Mouse (Mus musculus) midbrain, postnatal 0 days (tissue): ENCODE data around the gene AI413582. TPM values are rescaled to one million over a fixed set of nuclear protein-coding genes. Genes with fewer than 3 reads are reported as not detected.
A peak's percentile ranks its signal among the peaks of the same experiment; 100 is the strongest.

Experiments
- ATAC-seq: fragments of 200-750 bp; cut with Nextera tagmentation; 2 replicates; pipeline ENCODE4 v1.8.0; 2017; ENCODE audit warnings: moderate number of reproducible peaks, mild to moderate bottlenecking, moderate TSS enrichment, moderate library complexity; ENCODE audit not compliant: low FRiP score
- DNase-seq: peaks from one replicate; pipeline ENCODE4 v3.0.0-alpha.2; 2015; ENCODE audit warnings: low spot score
- H3K27ac ChIP-seq: fragments of 300-500 bp; sonication (generic); 2 replicates; pipeline ENCODE4 v1.5.1; 2014; ENCODE audit warnings: low read depth, mild to moderate bottlenecking, low read length, mixed read lengths
- H3K27me3 ChIP-seq: fragments of 300-500 bp; sonication (generic); 2 replicates; pipeline ENCODE4 v1.6.1; 2014; ENCODE audit warnings: low read length, control low read depth, mixed read lengths; ENCODE audit not compliant: insufficient read depth
- H3K36me3 ChIP-seq: fragments of 300-500 bp; sonication (generic); 2 replicates; pipeline ENCODE4 v1.6.1; 2014; ENCODE audit warnings: low read length, control low read depth, mixed read lengths; ENCODE audit not compliant: insufficient read depth
- H3K4me1 ChIP-seq: fragments of 300-500 bp; sonication (generic); 2 replicates; pipeline ENCODE4 v1.6.1; 2014; ENCODE audit warnings: mild to moderate bottlenecking, control low read depth, antibody characterized with exemption, low read length, mixed read lengths; ENCODE audit not compliant: insufficient read depth
- H3K4me2 ChIP-seq: fragments of 300-500 bp; sonication (generic); 2 replicates; pipeline ENCODE4 v1.6.1; 2014; ENCODE audit warnings: low read depth, mild to moderate bottlenecking, low read length, mixed read lengths; ENCODE audit not compliant: poor library complexity, severe bottlenecking
- H3K4me3 ChIP-seq: fragments of 300-500 bp; sonication (generic); 2 replicates; pipeline ENCODE4 v1.5.1; 2014; ENCODE audit warnings: low read depth, mild to moderate bottlenecking, low read length, moderate library complexity
- H3K9ac ChIP-seq: fragments of 300-500 bp; sonication (generic); replicated peaks from 2 replicates; pipeline ENCODE4 v1.6.1; 2014; ENCODE audit warnings: mild to moderate bottlenecking, low read length, moderate library complexity, mixed read lengths; ENCODE audit not compliant: poor library complexity, severe bottlenecking
- H3K9me3 ChIP-seq: fragments of 300-500 bp; sonication (generic); 2 replicates; pipeline ENCODE4 v1.6.1; 2016; ENCODE audit warnings: low read length, control low read depth
- CTCF ChIP-seq: IDR thresholded peaks from 2 replicates; pipeline ENCODE4 v1.5.1; 2016; ENCODE audit warnings: antibody characterized with exemption, mild to moderate bottlenecking
- WGBS: fragments of 180-500 bp; shearing (Covaris S2); extraction: QIAGEN DNeasy Blood & Tissue Kit; methylation state at CpG from one replicate; pipeline ENCODE4 v1.1.7; 2014; 5-methylcytosine and 5-hydroxymethylcytosine counted together
- polyA plus RNA-seq: library from polyadenylated mRNA; unstranded; fragments of >200 nt; fragmentation: Nextera tagmentation; extraction: Ambion mirVana; gene quantifications from 2 replicates; pipeline ENCODE4 v1.2.1, GENCODE M21; 2015
- total RNA-seq: library from RNA; depleted of rRNA; stranded (reverse); fragments of >200 nt; gene quantifications from 2 replicates; pipeline ENCODE4 v1.2.3, GENCODE M21; 2014; rRNA removed

The AI413582 gene
- total and polyA plus RNA-seq, 2 experiments from 2014 or later: 80.2 to 88.8 TPM

DNA sequence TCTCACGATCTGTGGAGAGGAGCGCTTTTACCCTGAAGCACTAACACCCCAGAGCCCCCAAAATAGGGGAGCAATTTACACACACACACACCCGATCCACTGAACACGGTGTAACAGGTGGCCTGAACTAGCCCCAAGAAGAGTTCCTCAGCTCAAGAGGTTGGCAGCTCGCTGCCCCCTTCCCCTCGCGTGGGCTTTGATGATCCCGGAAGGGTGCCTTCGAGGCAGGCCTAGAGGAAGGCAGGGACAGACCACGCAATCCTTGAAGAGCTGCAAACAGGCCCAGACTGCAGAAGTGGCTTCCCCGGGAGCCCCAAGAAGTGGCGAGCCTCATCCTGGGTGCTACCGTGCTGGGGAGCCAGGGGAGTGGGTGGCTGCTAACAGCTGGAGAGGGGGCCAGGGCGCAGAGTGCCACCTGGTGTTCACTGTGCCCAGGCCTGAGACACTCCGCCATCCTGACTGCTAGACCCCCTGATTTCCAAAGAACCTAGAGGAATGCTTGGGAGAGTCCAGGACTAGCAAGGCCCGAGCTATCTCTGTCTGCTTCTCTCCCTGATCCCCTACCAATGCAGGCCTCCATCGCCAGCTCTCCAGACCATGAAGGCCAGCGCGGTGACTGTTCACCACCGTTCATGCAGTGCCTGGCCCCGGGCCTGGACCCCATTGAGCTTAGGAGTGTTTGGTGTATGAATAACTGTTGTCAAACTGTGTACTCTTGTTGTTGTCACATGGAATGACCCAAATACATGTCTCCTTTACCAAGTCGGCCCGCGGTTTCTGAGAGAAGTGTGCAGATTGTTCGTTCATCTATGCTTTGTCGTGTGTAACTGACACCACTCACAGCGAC lies 51.4 kb downstream of the AI413582 start:
- peak; percentile 78 for TF ChIP-seq CTCF
- H3K4me1 ChIP-seq: peaks cover 14% of the 10 kb centered on the region; the same call in 1 of the 2 replicates
- 31% methylated on average over 27 of the region's 27 CpGs for WGBS
- no peaks in the 10 kb centered on the region for H3K36me3 ChIP-seq
- H3K27me3 ChIP-seq: no peaks in the 10 kb centered on the region
- DNase-seq: no peak
- H3K4me2 ChIP-seq: peak overlapping the region; percentile 86
- H3K4me3 ChIP-seq: peak overlapping the region; percentile 66
- no peak for ATAC-seq
- H3K9ac ChIP-seq: no peak overlapping the region
- H3K9me3 ChIP-seq: no peaks in the 10 kb centered on the region
- H3K27ac ChIP-seq: no peak overlapping the region

Other genes with a start within 250 kb of the AI413582 start
- 37.6 and 54.0 TPM in 2 replicates for gene Grm4, start 44.4 kb downstream of the AI413582 start, total RNA-seq
- gene Grm4, start 44.4 kb downstream of the AI413582 start, polyA plus RNA-seq: 11.1 and 12.5 TPM in 2 replicates
- 135 and 138 TPM in 2 replicates for gene Hmga1, start 9.3 kb downstream of the AI413582 start, total RNA-seq
- 144 and 154 TPM in 2 replicates for gene Hmga1, start 9.3 kb downstream of the AI413582 start, polyA plus RNA-seq
- 280 and 286 TPM in 2 replicates for gene Nudt3, start 57.7 kb upstream of the AI413582 start, total RNA-seq
- 203 and 211 TPM in 2 replicates for gene Nudt3, start 57.7 kb upstream of the AI413582 start, polyA plus RNA-seq
- gene RPS10-NUDT3, start 69.5 kb upstream of the AI413582 start, total RNA-seq: not detected in 2 replicates
- not detected in 2 replicates for gene RPS10-NUDT3, start 69.5 kb upstream of the AI413582 start, polyA plus RNA-seq
- gene Rps10, start 70.9 kb upstream of the AI413582 start, total RNA-seq: 1,349 and 1,717 TPM in 2 replicates
- 447 and 461 TPM in 2 replicates for gene Rps10, start 70.9 kb upstream of the AI413582 start, polyA plus RNA-seq
- 47.0 and 50.3 TPM in 2 replicates for gene Pacsin1, start 89.8 kb upstream of the AI413582 start, total RNA-seq
- 85.2 and 87.6 TPM in 2 replicates for gene Pacsin1, start 89.8 kb upstream of the AI413582 start, polyA plus RNA-seq
- 3.7 and 4.0 TPM in 2 replicates for gene Spdef, start 163.2 kb upstream of the AI413582 start, total RNA-seq
- gene Spdef, start 163.2 kb upstream of the AI413582 start, polyA plus RNA-seq: 3.9 and 4.7 TPM in 2 replicates